ENCODE assay signal across 8 mouse cellular contexts in genomic region chr1:153101327-153101880, GRCm38 (mm10).
DNase-seq lines count a peak whose midpoint lies in the region; ATAC-seq and TF ChIP-seq lines count a peak whose summit lies in the region.

No protein-coding gene starts in this region.

- no peaks in the 10 kb centered on the region for H3K27me3 ChIP-seq in forebrain, embryonic 16.5 days (replicated peaks; ENCODE audit: control insufficient read depth, insufficient read depth, low read length)
- no peaks in the 10 kb centered on the region for H3K27me3 ChIP-seq in intestine, postnatal 0 days (replicated peaks; ENCODE audit: control insufficient read depth, insufficient read depth, low read length)
- no peaks in the 10 kb centered on the region for H3K27me3 ChIP-seq in liver, embryonic 13.5 days

- H3K4me1 ChIP-seq in forebrain, embryonic 16.5 days (replicated peaks; ENCODE audit: control insufficient read depth, insufficient read depth, low read length), result no peaks in the 10 kb centered on the region
- no peaks in the 10 kb centered on the region for H3K4me1 ChIP-seq in intestine, postnatal 0 days (replicated peaks; ENCODE audit: control insufficient read depth, insufficient read depth, low read length)
- H3K4me1 ChIP-seq in liver, embryonic 13.5 days (replicated peaks), result peaks cover 16% of the 10 kb centered on the region

- H3K9me3 ChIP-seq in forebrain, embryonic 16.5 days (ENCODE audit: control insufficient read depth, low read length), result no peaks in the 10 kb centered on the region
- H3K9me3 ChIP-seq in intestine, postnatal 0 days (ENCODE audit: control insufficient read depth), result no peaks in the 10 kb centered on the region
- no peaks in the 10 kb centered on the region for H3K9me3 ChIP-seq in liver, embryonic 13.5 days (replicated peaks)

- no peak overlapping the region for H3K27ac ChIP-seq in forebrain, embryonic 16.5 days (ENCODE audit: low read length)
- no peak overlapping the region for H3K27ac ChIP-seq in intestine, postnatal 0 days (ENCODE audit: low read depth, low read length)
- H3K27ac ChIP-seq in liver, embryonic 13.5 days, result no peak overlapping the region

- DNase-seq in urinary bladder, postnatal 36 days (ENCODE audit: low spot score in 2 of 2), result peak; percentile 30 to 43
- DNase-seq in urinary bladder, postnatal 4 days (ENCODE audit: low spot score in 2 of 2), result no peak
- peak; percentile 44 for DNase-seq in adrenal gland, postnatal 25 days
- DNase-seq in liver, embryonic 13.5 days, result peak; percentile 24
- peak; percentile 56 to 71 for DNase-seq in right cerebral cortex, adult 2 months (ENCODE audit: low spot score in 2 of 2)
- DNase-seq in urinary bladder, adult 18-20 months (ENCODE audit: low spot score in 2 of 2), result no peak

- no peak overlapping the region for H3K4me2 ChIP-seq in forebrain, embryonic 16.5 days (ENCODE audit: low read length)
- H3K4me2 ChIP-seq in intestine, postnatal 0 days (replicated peaks; ENCODE audit: low read depth), result peak overlapping the region; percentile 53
- no peak overlapping the region for H3K4me2 ChIP-seq in liver, embryonic 13.5 days

- H3K9ac ChIP-seq in forebrain, embryonic 16.5 days (replicated peaks; ENCODE audit: low read depth, low read length), result no peak overlapping the region
- no peak overlapping the region for H3K9ac ChIP-seq in intestine, postnatal 0 days (ENCODE audit: low read depth, low read length)
- H3K9ac ChIP-seq in liver, embryonic 13.5 days, result no peak overlapping the region

- peak; percentile 82 for TF ChIP-seq CTCF in intestine, postnatal 0 days (IDR thresholded peaks at IDR 0.05; ENCODE audit: low read depth)

- 0 out of 2 replicates have a peak, but pooled peaks have one; percentile 49 for ATAC-seq in forebrain, embryonic 16.5 days
- no peak for ATAC-seq in intestine, postnatal 0 days
- no peak for ATAC-seq in liver, embryonic 13.5 days (ENCODE audit: low read depth)

- no peaks in the 10 kb centered on the region; the same call in 1 of the 2 replicates for H3K36me3 ChIP-seq in forebrain, embryonic 16.5 days (ENCODE audit: control insufficient read depth, insufficient read depth)
- no peaks in the 10 kb centered on the region for H3K36me3 ChIP-seq in intestine, postnatal 0 days (ENCODE audit: control insufficient read depth, insufficient read depth)
- no peaks in the 10 kb centered on the region for H3K36me3 ChIP-seq in liver, embryonic 13.5 days

- WGBS in forebrain, embryonic 16.5 days, result 37% methylated on average over 9 of the region's 9 CpGs
- WGBS in intestine, postnatal 0 days, result 20% methylated on average over 9 of the region's 9 CpGs
- WGBS in liver, embryonic 13.5 days (ENCODE audit: insufficient replicate concordance), result 22% methylated on average over 9 of the region's 9 CpGs

- H3K4me3 ChIP-seq in forebrain, embryonic 16.5 days (replicated peaks; ENCODE audit: low read length), result no peak overlapping the region
- H3K4me3 ChIP-seq in intestine, postnatal 0 days (ENCODE audit: low read depth, low read length), result peak overlapping the region; percentile 13; the same call in 1 of the 2 replicates
- no peak overlapping the region for H3K4me3 ChIP-seq in liver, embryonic 13.5 days (replicated peaks)

Comparison
In these comparisons a context has a peak if more than half of its experiments do, and no peak if none do; other contexts are left out.
1. DNase-seq: peak in urinary bladder, postnatal 36 days (2 of 2), adrenal gland, postnatal 25 days (single experiment), liver, embryonic 13.5 days (single experiment) and right cerebral cortex, adult 2 months (2 of 2); none in urinary bladder, postnatal 4 days (0 of 2) and urinary bladder, adult 18-20 months (0 of 2).